Mouse (Mus musculus) spleen, adult 2 months (tissue): ENCODE data around the gene Aldh9a1.

ENCODE experiments used
- CTCF ChIP-seq: fragments of 200-500 bp; IDR thresholded peaks from 2 replicates; pipeline ENCODE4 v1.5.1; 2011; ENCODE audit warnings: mild to moderate bottlenecking, inconsistent platforms; ENCODE audit not compliant: insufficient read depth, insufficient read length, insufficient replicate concordance; ENCODE audit errors: extremely low read depth
- POLR2A ChIP-seq: fragments of 200-500 bp; IDR thresholded peaks from 2 replicates; pipeline ENCODE4 v1.6.1; 2011; ENCODE audit warnings: low read depth, low read length, inconsistent platforms

- TF ChIP-seq CTCF (no peak), POLR2A (no peak)
Observed at GRCm38 (mm10) chr1:167366621-167367020, 16.8 kb downstream of the Aldh9a1 start.
